Mouse (Mus musculus): ENCODE results near the gene Usp39. TPM values are rescaled to one million over a fixed set of nuclear protein-coding genes. Genes with fewer than 3 reads are reported as not detected.
A peak's percentile ranks its signal among the peaks of the same experiment; 100 is the strongest.

The Usp39 gene
- total RNA-seq, 2 experiments from 2014 or later = 31.3 to 35.8 TPM

DNA sequence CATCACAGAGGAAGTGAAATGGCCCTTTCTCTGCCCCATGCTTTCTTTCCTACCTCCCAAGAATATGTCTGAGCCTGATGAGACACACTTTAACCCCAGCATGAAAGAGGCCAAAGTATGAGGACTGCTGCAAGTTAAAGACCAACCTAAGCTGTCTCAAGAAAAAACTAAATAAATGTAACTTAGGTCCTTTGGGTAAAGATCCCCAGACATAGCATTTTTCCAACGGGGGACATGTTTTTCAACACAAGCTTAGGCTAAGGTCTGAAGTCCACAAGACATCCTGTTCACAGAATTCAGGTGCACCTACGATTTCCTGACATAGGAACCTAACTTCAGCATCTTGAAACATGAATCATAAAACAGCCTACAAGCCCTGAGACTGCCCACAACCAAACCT, 5.2 kb upstream of the Usp39 start:
- DNase-seq = no peak

GRCm38 (mm10) chr6:72348411-72348810, 3.4 kb upstream of the Usp39 start:
- no peak for DNase-seq

- DNase-seq = peak; percentile 80 to 81
Observed at GRCm38 (mm10) chr6:72347166-72347941, 2.4 kb upstream of the Usp39 start, which contains the start of gene 0610030E20Rik. 0610030E20Rik (plus strand) TSS chr6:72347317.

DNA sequence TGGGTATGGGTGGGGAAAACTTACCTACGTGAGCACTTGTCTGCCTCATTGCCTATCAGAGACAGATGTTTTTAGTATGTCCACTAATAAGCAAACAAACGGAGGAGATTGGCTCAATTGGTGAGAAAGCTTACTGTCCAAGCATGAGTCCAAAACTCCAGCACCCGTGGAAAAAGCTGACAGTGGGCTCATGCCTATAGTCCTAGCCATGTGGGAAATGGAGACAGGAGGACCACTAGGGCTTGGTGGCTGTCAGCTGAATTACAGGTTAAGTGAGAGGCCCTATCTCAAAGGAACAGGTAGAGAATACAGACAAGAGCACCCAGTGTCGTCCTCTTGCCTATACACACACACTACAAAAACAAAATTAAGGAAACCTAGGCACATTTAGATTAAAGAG, 1.3 kb upstream of the Usp39 start:
- no peak for DNase-seq

- no peak for DNase-seq
Observed at GRCm38 (mm10) chr6:72345633-72346032, 649 bp upstream of the Usp39 start.

- no peak for DNase-seq
Observed at GRCm38 (mm10) chr6:72344396-72345073, 449 bp downstream of the Usp39 start.

- no peak for DNase-seq
Observed at GRCm38 (mm10) chr6:72340481-72340880, 4.5 kb downstream of the Usp39 start.

- DNase-seq = no peak
Observed at GRCm38 (mm10) chr6:72333111-72333510, 11.9 kb downstream of the Usp39 start.

DNA sequence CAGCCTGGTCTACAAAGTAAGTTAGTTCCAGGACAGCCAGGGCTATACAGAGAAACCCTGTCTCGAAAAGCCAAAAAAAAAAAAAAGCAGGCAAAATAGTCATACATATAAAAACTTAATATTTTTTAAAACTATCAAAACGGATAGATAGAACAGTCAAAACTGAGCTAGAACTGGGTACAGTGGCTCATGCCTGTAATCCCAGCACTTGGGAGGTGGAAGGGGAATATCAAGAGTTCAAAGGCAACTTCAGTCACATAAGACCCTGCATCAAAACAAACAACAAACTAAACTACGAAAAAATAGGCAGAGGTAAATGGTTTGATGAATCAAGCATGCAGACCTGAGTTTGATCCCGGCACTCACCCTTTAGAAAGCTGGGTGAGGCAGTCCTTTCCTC, 14.9 kb downstream of the Usp39 start:
- no peak for DNase-seq

DNA sequence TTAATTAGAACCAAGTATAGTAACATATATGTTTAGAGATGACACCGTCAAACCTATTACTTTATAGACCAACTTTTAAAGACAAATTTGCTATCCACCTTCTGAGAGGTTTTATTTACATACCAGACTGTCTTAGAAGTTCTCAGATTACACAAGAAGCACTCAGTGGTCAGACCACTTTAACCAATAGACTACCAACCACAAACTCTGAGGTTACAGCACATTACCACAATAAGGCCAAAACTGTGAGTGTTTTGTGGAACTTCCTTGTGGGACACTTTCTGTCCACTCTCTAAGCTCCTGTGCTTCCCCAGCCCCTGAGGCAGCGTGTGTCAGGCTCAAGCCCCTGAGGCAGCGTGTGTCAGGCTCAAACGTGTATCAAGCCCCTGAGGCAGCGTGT, 16.0 kb downstream of the Usp39 start:
- no peak for DNase-seq

GRCm38 (mm10) chr6:72326274-72326673, 18.7 kb downstream of the Usp39 start:
- peak; percentile 46 to 49 for DNase-seq

- no peak for DNase-seq
Observed at GRCm38 (mm10) chr6:72323786-72324508, 21.0 kb downstream of the Usp39 start.

DNA sequence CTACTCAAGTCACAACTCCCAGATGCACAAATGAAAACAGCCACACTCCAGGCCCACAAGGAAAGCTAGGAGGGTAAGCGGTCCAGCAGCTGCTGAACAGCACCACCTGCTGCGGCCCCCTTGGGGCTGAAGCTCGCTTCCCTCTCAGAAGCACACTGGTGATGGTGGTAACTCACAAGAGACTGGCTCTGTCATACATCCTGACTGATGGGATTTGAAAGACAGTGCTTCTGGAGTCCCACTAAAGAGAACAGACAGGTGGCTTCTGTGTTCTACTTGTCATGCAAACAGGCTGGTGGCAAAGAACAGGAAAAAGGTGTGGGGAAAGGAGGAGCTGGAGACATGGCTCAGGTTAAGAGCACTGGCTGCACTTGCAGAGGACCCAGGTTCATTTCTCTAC, 22.0 kb downstream of the Usp39 start:
- no peak for DNase-seq

GRCm38 (mm10) chr6:72319019-72319418, 26.0 kb downstream of the Usp39 start:
- peak; percentile 41 to 58 for DNase-seq

GRCm38 (mm10) chr6:72318440-72318839, 26.5 kb downstream of the Usp39 start:
- DNase-seq = no peak

GRCm38 (mm10) chr6:72316044-72316443, 28.9 kb downstream of the Usp39 start:
- no peak for DNase-seq

GRCm38 (mm10) chr6:72315384-72315783, 29.6 kb downstream of the Usp39 start:
- no peak for DNase-seq

- no peak for DNase-seq
Observed at GRCm38 (mm10) chr6:72313124-72313867, 31.7 kb downstream of the Usp39 start.

GRCm38 (mm10) chr6:72312198-72312597, 32.8 kb downstream of the Usp39 start:
- DNase-seq = no peak

DNA sequence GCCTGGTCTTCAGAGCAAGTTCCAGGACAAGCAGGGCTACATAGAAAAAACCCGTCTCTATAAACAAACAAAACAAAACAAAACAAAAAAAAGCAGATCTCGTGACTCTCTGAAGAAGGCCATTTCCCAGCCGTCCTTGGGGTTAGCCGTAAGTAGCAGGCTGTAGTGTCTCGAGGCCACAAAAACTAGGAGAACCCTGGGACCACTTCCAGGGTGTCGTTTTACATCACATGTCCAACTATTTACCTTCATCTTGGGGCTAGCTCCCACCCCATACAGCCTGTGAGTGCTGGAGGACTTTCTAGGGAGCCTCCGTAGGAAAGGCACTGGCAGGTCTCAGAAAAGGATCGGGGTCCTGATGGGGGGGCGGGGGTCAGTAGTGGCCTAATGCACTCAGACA, 41.5 kb downstream of the Usp39 start:
- no peak for DNase-seq

GRCm38 (mm10) chr6:72302349-72302925, 42.5 kb downstream of the Usp39 start:
- DNase-seq = no peak

DNA sequence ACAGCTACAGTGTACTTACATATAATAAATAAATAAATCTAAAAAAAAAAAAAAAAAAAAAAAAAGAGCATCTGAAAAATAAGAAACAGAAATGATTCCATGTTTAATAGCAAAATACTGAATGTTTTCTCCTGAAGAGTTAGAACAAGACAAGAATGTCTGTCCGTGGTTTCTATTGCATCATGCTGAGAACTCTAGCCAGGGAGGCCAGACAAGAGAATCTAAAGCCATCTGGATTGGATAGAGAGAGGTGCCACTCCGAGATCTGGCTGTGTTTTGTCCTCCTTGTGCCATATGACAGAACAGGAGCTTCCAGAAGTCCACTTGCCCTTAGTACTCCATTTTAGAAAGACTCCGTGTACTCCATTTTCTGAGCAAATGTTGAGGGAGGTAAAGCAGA, 47.2 kb downstream of the Usp39 start:
- no peak for DNase-seq
